Mouse (Mus musculus) thymus, postnatal 25 days (tissue): Measurements from ENCODE around the gene Nfat5.

ENCODE experiments used
- DNase-seq: peaks from one replicate; pipeline ENCODE4 v3.0.0; 2022

Gene Nfat5

GRCm38 (mm10) chr8:107403038-107403781 is 109.9 kb downstream of the Nfat5 start, which contains the start of gene Nqo1:
TSS of gene Nqo1 (minus strand) at chr8:107403206.
- peak; percentile 49 for DNase-seq

- DNase-seq: no peak
Observed at GRCm38 (mm10) chr8:107404057-107404456, 110.8 kb downstream of the Nfat5 start.

DNA sequence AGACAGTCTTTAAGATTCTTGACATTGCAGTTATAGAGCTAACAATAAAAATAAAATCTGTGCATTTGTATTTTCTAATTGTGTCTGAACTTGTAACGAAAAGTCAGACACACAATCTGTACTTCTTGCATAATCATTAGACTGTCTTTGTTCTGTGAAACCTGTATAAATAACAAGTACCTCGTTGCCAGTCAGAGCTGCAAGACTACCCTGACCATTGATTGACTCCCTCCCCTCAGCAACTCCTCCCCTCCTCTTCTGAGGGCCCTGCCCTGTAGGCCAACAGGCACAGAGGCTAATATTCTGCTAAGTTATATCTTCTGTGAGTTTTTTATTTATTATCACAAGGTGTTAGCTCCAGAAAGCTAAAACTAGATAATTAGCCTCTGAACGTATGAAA is 112.7 kb downstream of the Nfat5 start:
- no peak for DNase-seq

DNA sequence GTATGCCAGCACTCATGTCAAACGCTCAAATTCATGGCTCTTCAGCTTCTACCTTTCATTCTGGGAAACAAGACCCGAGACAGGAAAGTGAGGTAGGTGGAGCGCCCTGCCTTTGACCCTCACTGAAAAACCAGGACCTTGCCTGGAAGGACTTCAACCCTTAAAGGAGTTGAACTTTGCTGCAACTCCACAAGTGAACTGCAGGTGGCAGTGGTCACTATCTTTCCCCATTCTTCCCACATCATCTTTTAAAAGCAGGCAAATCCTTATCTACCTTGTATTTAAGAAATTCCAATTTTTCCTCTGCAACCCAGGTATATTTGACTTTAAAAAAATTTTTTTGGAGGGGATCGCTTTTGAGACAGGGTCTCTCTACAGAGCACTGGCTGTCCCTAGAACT is 118.1 kb downstream of the Nfat5 start:
- DNase-seq: no peak

GRCm38 (mm10) chr8:107412552-107412951 is 119.3 kb downstream of the Nfat5 start:
- DNase-seq: no peak

GRCm38 (mm10) chr8:107413881-107414280 is 120.6 kb downstream of the Nfat5 start:
- DNase-seq: no peak

DNA sequence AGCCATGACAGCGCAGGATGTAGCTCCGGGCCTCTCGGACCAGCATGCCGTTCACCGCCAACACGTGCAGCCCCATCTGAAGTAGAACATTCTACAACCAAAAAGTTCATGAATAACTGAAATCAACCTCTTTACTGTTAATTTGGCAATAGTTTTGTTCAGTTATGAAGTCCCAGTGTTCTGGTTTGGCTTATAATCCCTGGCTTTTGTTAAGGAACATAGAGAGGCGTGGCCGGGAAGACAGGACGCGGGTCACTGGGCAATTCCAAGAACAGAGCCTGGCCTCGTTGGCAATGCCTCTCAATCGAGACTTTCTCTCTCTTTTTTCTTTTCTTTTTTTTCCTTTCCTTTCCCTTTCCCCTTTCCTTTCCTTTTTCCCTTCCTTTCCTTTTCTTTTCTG is 123.7 kb downstream of the Nfat5 start:
- DNase-seq: no peak

GRCm38 (mm10) chr8:107424176-107424575 is 130.9 kb downstream of the Nfat5 start:
- DNase-seq: no peak

DNA sequence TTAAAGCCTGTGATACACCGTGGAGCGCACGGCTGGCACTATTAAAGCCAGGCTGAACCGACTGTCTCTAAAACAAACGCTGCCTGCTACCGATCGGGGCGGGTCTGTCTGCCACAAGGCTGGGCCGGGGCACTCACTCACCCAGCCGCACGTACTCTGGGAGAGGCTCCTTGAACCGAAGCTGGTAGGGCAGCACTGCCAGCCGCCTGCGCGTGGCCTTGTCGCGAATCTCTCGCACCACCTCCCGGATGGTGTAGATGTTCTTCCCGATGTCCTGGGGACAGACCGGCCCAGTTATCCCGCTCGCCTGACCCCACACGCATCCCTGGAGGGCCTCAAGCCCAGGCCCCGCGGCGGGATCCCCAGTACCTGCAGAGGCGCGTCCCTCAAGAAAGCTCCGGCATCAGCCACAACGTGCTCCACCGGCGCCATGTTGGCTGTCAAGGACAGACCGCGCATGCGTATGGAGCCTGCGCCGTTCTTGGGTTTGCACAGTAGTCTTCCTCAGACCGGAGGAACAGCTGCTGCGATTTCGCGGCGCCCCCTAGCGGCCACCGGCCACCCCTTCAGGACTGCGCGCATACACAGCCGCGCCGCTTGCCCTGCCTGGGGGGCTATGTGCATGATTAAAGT is 131.4 kb downstream of the Nfat5 start, which contains the start of gene Nob1:
Nob1 (minus strand) TSS at position 455 of the 633 bp plus-strand sequence.
- peak; percentile 96 for DNase-seq

GRCm38 (mm10) chr8:107425230-107425597 is 131.9 kb downstream of the Nfat5 start:
- no peak for DNase-seq
